Mouse (Mus musculus): ENCODE measurements around the gene Crip2. TPM values are rescaled to one million over a fixed set of nuclear protein-coding genes. Genes with fewer than 3 reads are reported as not detected.

Gene Crip2
- total RNA-seq, 2 experiments from 2014 or later: 16.0 to 54.1 TPM

- no peak for ATAC-seq (replicated peaks; ENCODE audit: low FRiP score, poor library complexity, severe bottlenecking)
Measured at GRCm38 (mm10) chr12:113124726-113125125, 15.3 kb upstream of the Crip2 start.

GRCm38 (mm10) chr12:113130732-113131131 is 9.3 kb upstream of the Crip2 start:
- ATAC-seq (replicated peaks; ENCODE audit: low FRiP score, poor library complexity, severe bottlenecking): no peak

GRCm38 (mm10) chr12:113131601-113132000 is 8.4 kb upstream of the Crip2 start:
- ATAC-seq (replicated peaks; ENCODE audit: low FRiP score, poor library complexity, severe bottlenecking): no peak

- ATAC-seq (replicated peaks; ENCODE audit: low FRiP score, poor library complexity, severe bottlenecking): peak; percentile 39; the same call in 1 of the 2 replicates
Measured at GRCm38 (mm10) chr12:113132567-113132966, 7.5 kb upstream of the Crip2 start.

GRCm38 (mm10) chr12:113133260-113133659 is 6.8 kb upstream of the Crip2 start:
- no peak for ATAC-seq (replicated peaks; ENCODE audit: low FRiP score, poor library complexity, severe bottlenecking)

- no peak for ATAC-seq (replicated peaks; ENCODE audit: low FRiP score, poor library complexity, severe bottlenecking)
Measured at GRCm38 (mm10) chr12:113133861-113134403, 6.1 kb upstream of the Crip2 start.

GRCm38 (mm10) chr12:113134502-113134901 is 5.5 kb upstream of the Crip2 start:
- no peak for ATAC-seq (replicated peaks; ENCODE audit: low FRiP score, poor library complexity, severe bottlenecking)

- no peak for ATAC-seq (replicated peaks; ENCODE audit: low FRiP score, poor library complexity, severe bottlenecking)
Measured at GRCm38 (mm10) chr12:113135401-113135800, 4.6 kb upstream of the Crip2 start.

GRCm38 (mm10) chr12:113136492-113137020 is 3.5 kb upstream of the Crip2 start:
- ATAC-seq (replicated peaks; ENCODE audit: low FRiP score, poor library complexity, severe bottlenecking): no peak

- ATAC-seq (replicated peaks; ENCODE audit: low FRiP score, poor library complexity, severe bottlenecking): no peak
Measured at GRCm38 (mm10) chr12:113137260-113138213, 2.5 kb upstream of the Crip2 start.

- no peak for ATAC-seq (replicated peaks; ENCODE audit: low FRiP score, poor library complexity, severe bottlenecking)
Measured at GRCm38 (mm10) chr12:113138291-113138690, 1.7 kb upstream of the Crip2 start.

- ATAC-seq (replicated peaks; ENCODE audit: low FRiP score, poor library complexity, severe bottlenecking): no peak
Measured at GRCm38 (mm10) chr12:113138901-113139864, 853 bp upstream of the Crip2 start.

- ATAC-seq (replicated peaks; ENCODE audit: low FRiP score, poor library complexity, severe bottlenecking): peak; percentile 74
Measured at GRCm38 (mm10) chr12:113140616-113141411, 778 bp downstream of the Crip2 start.

- no peak for ATAC-seq (replicated peaks; ENCODE audit: low FRiP score, poor library complexity, severe bottlenecking)
Measured at GRCm38 (mm10) chr12:113141531-113141973, 1.5 kb downstream of the Crip2 start.

- no peak for ATAC-seq (replicated peaks; ENCODE audit: low FRiP score, poor library complexity, severe bottlenecking)
Measured at GRCm38 (mm10) chr12:113142021-113142975, 2.3 kb downstream of the Crip2 start.

GRCm38 (mm10) chr12:113143164-113143563 is 3.1 kb downstream of the Crip2 start:
- no peak for ATAC-seq (replicated peaks; ENCODE audit: low FRiP score, poor library complexity, severe bottlenecking)

- 0 out of 2 replicates have a peak, but pooled peaks have one; percentile 18 for ATAC-seq (replicated peaks; ENCODE audit: low FRiP score, poor library complexity, severe bottlenecking)
Measured at GRCm38 (mm10) chr12:113144001-113144756, 4.1 kb downstream of the Crip2 start.

Measured in erythroid progenitor cell, adult 5-6 weeks (primary cell).